Mouse (Mus musculus) bone marrow macrophage, adult 2 months (primary cell): ENCODE data around the gene Hoxd3. TPM values are rescaled to one million over a fixed set of nuclear protein-coding genes. Genes with fewer than 3 reads are reported as not detected.

ENCODE experiments used
- H3K27ac ChIP-seq: 2 replicates; pipeline ENCODE4 v1.5.1; 2012; ENCODE audit warnings: low read depth, low read length; ENCODE audit not compliant: insufficient read depth
- H3K4me1 ChIP-seq: 2 replicates; pipeline ENCODE4 v1.6.1; 2012; ENCODE audit warnings: low read length; ENCODE audit not compliant: control insufficient read depth, insufficient read depth
- H3K4me3 ChIP-seq: 2 replicates; pipeline ENCODE4 v1.5.1; 2012; ENCODE audit warnings: mild to moderate bottlenecking, low read length, moderate library complexity; ENCODE audit not compliant: insufficient read depth
- CTCF ChIP-seq: IDR thresholded peaks from 2 replicates; pipeline ENCODE4 v1.5.1; 2012; ENCODE audit warnings: low read depth, mild to moderate bottlenecking, low read length, moderate library complexity
- POLR2A ChIP-seq: IDR thresholded peaks from 2 replicates; pipeline ENCODE4 v1.6.1; 2012; ENCODE audit warnings: mild to moderate bottlenecking, low read depth, low read length, borderline replicate concordance
- polyA plus RNA-seq: library from polyadenylated mRNA; stranded (reverse); fragments of >200 nt; gene quantifications from 2 replicates; pipeline ENCODE4 v1.2.4, GENCODE M21; 2012; ENCODE audit not compliant: missing spikeins, insufficient read depth, insufficient read length

Hoxd3 gene
- polyA plus RNA-seq, 1 experiment: not detected

- no peak overlapping the region for H3K27ac ChIP-seq
- peaks cover under 1% of the 10 kb centered on the region; the same call in 1 of the 2 replicates for H3K4me1 ChIP-seq
- H3K4me3 ChIP-seq: no peak overlapping the region
- TF ChIP-seq CTCF: no peak
- no peak for TF ChIP-seq POLR2A
Measured at GRCm38 (mm10) chr2:74727640-74728302, 16.0 kb downstream of the Hoxd3 start.

- no peak overlapping the region for H3K27ac ChIP-seq
- no peak overlapping the region for H3K4me3 ChIP-seq
- TF ChIP-seq CTCF (no peak), POLR2A (no peak)
- H3K4me1 ChIP-seq: peaks cover 2% of the 10 kb centered on the region; the same call in 1 of the 2 replicates
Measured at GRCm38 (mm10) chr2:74728303-74728680, 16.6 kb downstream of the Hoxd3 start.

- TF ChIP-seq CTCF: no peak
- TF ChIP-seq POLR2A: no peak
- no peak overlapping the region for H3K27ac ChIP-seq
- peaks cover 2% of the 10 kb centered on the region; the same call in 1 of the 2 replicates for H3K4me1 ChIP-seq
- no peak overlapping the region for H3K4me3 ChIP-seq
Measured at GRCm38 (mm10) chr2:74730331-74730730, 18.6 kb downstream of the Hoxd3 start.

GRCm38 (mm10) chr2:74731055-74731454 lies 19.3 kb downstream of the Hoxd3 start:
- H3K4me3 ChIP-seq: no peak overlapping the region
- TF ChIP-seq POLR2A (no peak), CTCF (no peak)

GRCm38 (mm10) chr2:74731799-74732512 lies 20.2 kb downstream of the Hoxd3 start:
- Histone ChIP-seq H3K27ac (no peak overlapping the region), H3K4me3 (no peak overlapping the region), H3K4me1 (peaks cover 2% of the 10 kb centered on the region; the same call in 1 of the 2 replicates)
- TF ChIP-seq CTCF (no peak), POLR2A (no peak)

More at GRCm38 (mm10) chr2:74731055-74731454, 19.3 kb downstream of the Hoxd3 start:
- H3K4me1 ChIP-seq: peaks cover 2% of the 10 kb centered on the region; the same call in 1 of the 2 replicates
- no peak overlapping the region for H3K27ac ChIP-seq

- Histone ChIP-seq H3K4me3 (no peak overlapping the region), H3K4me1 (peaks cover 2% of the 10 kb centered on the region; the same call in 1 of the 2 replicates), H3K27ac (no peak overlapping the region)
- TF ChIP-seq POLR2A (no peak), CTCF (no peak)
Measured at GRCm38 (mm10) chr2:74732513-74733316, 21.0 kb downstream of the Hoxd3 start.

- TF ChIP-seq POLR2A (no peak), CTCF (no peak)
- no peak overlapping the region for H3K27ac ChIP-seq
- no peak overlapping the region for H3K4me3 ChIP-seq
- peaks cover 2% of the 10 kb centered on the region; the same call in 1 of the 2 replicates for H3K4me1 ChIP-seq
Measured at GRCm38 (mm10) chr2:74733317-74733661, 21.6 kb downstream of the Hoxd3 start.

- TF ChIP-seq POLR2A (no peak), CTCF (no peak)
- no peak overlapping the region for H3K4me3 ChIP-seq
- H3K4me1 ChIP-seq: peaks cover 2% of the 10 kb centered on the region; the same call in 1 of the 2 replicates
- no peak overlapping the region for H3K27ac ChIP-seq
Measured at GRCm38 (mm10) chr2:74733765-74734164, 22.0 kb downstream of the Hoxd3 start.

- TF ChIP-seq POLR2A: no peak
- TF ChIP-seq CTCF: no peak
- no peak overlapping the region for H3K4me3 ChIP-seq
- peaks cover 2% of the 10 kb centered on the region; the same call in 1 of the 2 replicates for H3K4me1 ChIP-seq
- no peak overlapping the region for H3K27ac ChIP-seq
Measured at GRCm38 (mm10) chr2:74734451-74734850, 22.7 kb downstream of the Hoxd3 start.
